Mouse (Mus musculus): ENCODE measurements around the gene Cit. TPM values are rescaled to one million over a fixed set of nuclear protein-coding genes. Genes with fewer than 3 reads are reported as not detected.

Gene Cit
- polyA plus RNA-seq, 2 experiments = 11.7 to 19.0 TPM

DNA sequence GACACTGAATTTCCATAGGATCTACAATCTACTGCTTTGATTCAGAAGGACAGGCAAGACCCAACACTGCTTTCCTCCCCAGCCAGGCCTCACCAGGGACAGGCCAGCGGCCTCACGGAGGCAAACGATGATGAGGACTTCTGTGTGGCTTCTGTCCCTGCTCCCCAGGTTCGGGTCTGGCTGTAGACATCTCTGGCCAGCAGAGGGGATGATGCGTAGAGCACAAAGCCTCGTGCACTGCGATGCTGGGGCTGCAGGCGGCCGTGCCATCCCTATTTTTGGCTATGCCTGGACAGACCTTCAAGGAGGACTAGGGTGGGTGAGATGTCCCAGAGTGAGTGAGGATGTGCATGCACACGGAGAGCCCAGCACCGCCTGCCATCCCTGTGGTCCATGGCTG lies 169.2 kb downstream of the Cit start:
- H3K9me3 ChIP-seq (ENCODE audit: control insufficient read depth, low read length) = no peaks in the 10 kb centered on the region
- H3K4me2 ChIP-seq (replicated peaks; ENCODE audit: low read depth, low read length, severe bottlenecking) = no peak overlapping the region
- H3K4me3 ChIP-seq (replicated peaks; ENCODE audit: low read length) = no peak overlapping the region
- no peak for ATAC-seq (ENCODE audit: low FRiP score, low read depth)
- H3K9ac ChIP-seq (ENCODE audit: low read depth, low read length, severe bottlenecking) = no peak overlapping the region
- H3K27me3 ChIP-seq (ENCODE audit: control insufficient read depth, insufficient read depth, low read length) = no peaks in the 10 kb centered on the region
- TF ChIP-seq POLR2A (IDR thresholded peaks at IDR 0.05; ENCODE audit: borderline replicate concordance, extremely low read depth, insufficient read depth, insufficient read length) = no peak
- no peak overlapping the region for H3K27ac ChIP-seq (replicated peaks; ENCODE audit: low read depth, low read length)
- DNase-seq (ENCODE audit: low spot score) = no peak
- 93% methylated on average over 11 of the region's 11 CpGs for WGBS
- H3K36me3 ChIP-seq (ENCODE audit: control insufficient read depth, insufficient read depth, low read length) = peaks cover 65% of the 10 kb centered on the region
- H3K4me1 ChIP-seq (ENCODE audit: control insufficient read depth, insufficient read depth, low read length) = no peaks in the 10 kb centered on the region

DNA sequence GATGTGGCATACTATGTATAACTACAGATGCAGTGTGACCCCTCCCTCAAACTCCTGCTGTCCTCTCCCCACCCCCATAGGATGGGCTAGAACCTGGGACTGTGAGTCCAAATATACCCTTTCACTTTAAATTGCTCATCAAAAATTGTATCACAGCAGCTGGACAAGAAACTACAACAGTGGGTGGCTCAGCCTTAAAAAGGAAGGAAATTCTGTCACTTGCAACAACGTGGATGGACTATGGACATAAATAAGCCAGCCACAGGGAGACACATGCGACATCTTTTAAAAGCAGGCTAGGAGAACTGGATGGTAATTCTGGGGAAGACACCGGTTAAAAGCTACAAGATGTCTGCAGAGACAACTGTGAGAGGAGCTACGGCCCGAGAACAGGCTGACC lies 171.5 kb downstream of the Cit start:
- Histone ChIP-seq H3K4me3 (replicated peaks; ENCODE audit: low read length) (no peak overlapping the region), H3K27me3 (ENCODE audit: control insufficient read depth, insufficient read depth, low read length) (no peaks in the 10 kb centered on the region), H3K4me1 (ENCODE audit: control insufficient read depth, insufficient read depth, low read length) (no peaks in the 10 kb centered on the region), H3K4me2 (replicated peaks; ENCODE audit: low read depth, low read length, severe bottlenecking) (no peak overlapping the region), H3K9me3 (ENCODE audit: control insufficient read depth, low read length) (no peaks in the 10 kb centered on the region), H3K27ac (replicated peaks; ENCODE audit: low read depth, low read length) (no peak overlapping the region), H3K9ac (ENCODE audit: low read depth, low read length, severe bottlenecking) (no peak overlapping the region), H3K36me3 (ENCODE audit: control insufficient read depth, insufficient read depth, low read length) (peaks cover 87% of the 10 kb centered on the region)
- ATAC-seq (ENCODE audit: low FRiP score, low read depth) = no peak
- no peak for DNase-seq (ENCODE audit: low spot score)
- WGBS = 94% methylated on average over 5 of the region's 5 CpGs
- no peak for TF ChIP-seq POLR2A (IDR thresholded peaks at IDR 0.05; ENCODE audit: borderline replicate concordance, extremely low read depth, insufficient read depth, insufficient read length)

DNA sequence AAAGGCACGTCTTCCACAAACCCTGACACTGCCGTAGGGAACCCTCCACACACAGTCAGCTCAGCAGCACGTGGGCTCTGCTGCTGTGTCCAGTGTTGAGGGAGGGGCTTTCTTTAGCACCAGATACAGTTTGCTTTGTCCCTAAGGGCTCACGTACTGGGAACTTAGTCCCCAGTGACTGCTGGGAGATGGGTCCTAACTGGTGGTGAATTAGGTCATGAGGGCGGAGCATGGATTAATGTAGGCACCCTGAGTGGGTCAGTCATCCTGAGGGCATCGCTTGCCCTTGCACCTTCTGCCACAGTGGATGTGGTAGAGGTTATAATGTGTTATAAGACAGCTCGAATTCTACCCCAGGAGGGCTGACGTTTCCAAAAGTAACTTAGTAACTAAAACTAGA lies 172.3 kb downstream of the Cit start:
- Histone ChIP-seq H3K27me3 (ENCODE audit: control insufficient read depth, insufficient read depth, low read length) (no peaks in the 10 kb centered on the region), H3K9me3 (ENCODE audit: control insufficient read depth, low read length) (no peaks in the 10 kb centered on the region), H3K4me2 (replicated peaks; ENCODE audit: low read depth, low read length, severe bottlenecking) (no peak overlapping the region), H3K36me3 (ENCODE audit: control insufficient read depth, insufficient read depth, low read length) (peaks cover 87% of the 10 kb centered on the region), H3K9ac (ENCODE audit: low read depth, low read length, severe bottlenecking) (no peak overlapping the region), H3K4me3 (replicated peaks; ENCODE audit: low read length) (no peak overlapping the region), H3K4me1 (ENCODE audit: control insufficient read depth, insufficient read depth, low read length) (no peaks in the 10 kb centered on the region), H3K27ac (replicated peaks; ENCODE audit: low read depth, low read length) (no peak overlapping the region)
- 89% methylated on average over 8 of the region's 8 CpGs for WGBS
- TF ChIP-seq POLR2A (IDR thresholded peaks at IDR 0.05; ENCODE audit: borderline replicate concordance, extremely low read depth, insufficient read depth, insufficient read length) = no peak
- ATAC-seq (ENCODE audit: low FRiP score, low read depth) (no peak), DNase-seq (ENCODE audit: low spot score) (no peak)

DNA sequence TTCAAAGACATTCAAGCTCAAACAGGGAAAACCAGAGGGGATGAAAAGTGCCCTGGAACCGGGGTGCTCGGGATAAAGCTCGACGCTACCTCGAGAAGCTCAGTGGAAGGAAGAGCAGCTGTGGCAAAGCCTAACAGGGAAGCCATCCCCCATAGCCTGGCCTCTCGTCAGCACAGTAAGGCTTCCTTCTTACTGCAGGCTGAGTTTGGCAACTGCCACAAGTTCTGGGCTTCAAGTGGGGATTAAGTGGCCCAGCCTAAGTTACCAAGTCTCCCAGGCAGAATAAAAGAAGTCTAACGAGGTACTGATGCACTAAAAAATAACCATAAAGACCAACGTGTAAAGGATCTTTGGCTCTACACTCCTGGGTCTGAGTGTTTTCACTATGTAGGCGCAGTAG lies 173.1 kb downstream of the Cit start:
- H3K4me2 ChIP-seq (replicated peaks; ENCODE audit: low read depth, low read length, severe bottlenecking) = no peak overlapping the region
- no peak overlapping the region for H3K4me3 ChIP-seq (replicated peaks; ENCODE audit: low read length)
- no peak overlapping the region for H3K9ac ChIP-seq (ENCODE audit: low read depth, low read length, severe bottlenecking)
- no peak for TF ChIP-seq POLR2A (IDR thresholded peaks at IDR 0.05; ENCODE audit: borderline replicate concordance, extremely low read depth, insufficient read depth, insufficient read length)
- ATAC-seq (ENCODE audit: low FRiP score, low read depth) (no peak), DNase-seq (ENCODE audit: low spot score) (no peak)
- WGBS = 84% methylated on average over 9 of the region's 9 CpGs
- H3K36me3 ChIP-seq (ENCODE audit: control insufficient read depth, insufficient read depth, low read length) = peaks cover 83% of the 10 kb centered on the region
- H3K27me3 ChIP-seq (ENCODE audit: control insufficient read depth, insufficient read depth, low read length) = no peaks in the 10 kb centered on the region
- peaks cover 6% of the 10 kb centered on the region; the same call in 1 of the 2 replicates for H3K4me1 ChIP-seq (ENCODE audit: control insufficient read depth, insufficient read depth, low read length)
- H3K9me3 ChIP-seq (ENCODE audit: control insufficient read depth, low read length) = no peaks in the 10 kb centered on the region
- H3K27ac ChIP-seq (replicated peaks; ENCODE audit: low read depth, low read length) = no peak overlapping the region

DNA sequence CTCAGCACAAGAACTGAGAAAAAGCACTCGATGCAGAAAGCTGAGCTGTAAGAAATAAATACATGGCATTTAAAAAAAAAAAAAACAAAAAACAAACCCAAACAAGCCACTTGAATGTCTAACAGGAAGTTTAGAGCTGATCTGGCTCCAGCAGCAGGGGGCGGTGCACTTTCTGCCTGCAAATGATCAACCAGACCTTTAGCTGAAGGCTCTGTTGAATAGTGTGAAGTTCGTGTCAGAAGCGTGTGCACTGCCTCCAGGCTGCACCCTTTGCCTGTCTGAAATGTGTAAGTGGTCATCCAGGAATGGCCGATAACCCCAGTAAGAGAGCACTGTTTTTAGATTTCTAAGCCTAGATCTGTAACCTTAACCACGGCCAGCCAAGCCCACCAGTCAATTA lies 173.7 kb downstream of the Cit start:
- TF ChIP-seq POLR2A (IDR thresholded peaks at IDR 0.05; ENCODE audit: borderline replicate concordance, extremely low read depth, insufficient read depth, insufficient read length) = no peak
- H3K4me3 ChIP-seq (replicated peaks; ENCODE audit: low read length) = no peak overlapping the region
- peaks cover 77% of the 10 kb centered on the region for H3K36me3 ChIP-seq (ENCODE audit: control insufficient read depth, insufficient read depth, low read length)
- H3K27ac ChIP-seq (replicated peaks; ENCODE audit: low read depth, low read length) = no peak overlapping the region
- H3K9ac ChIP-seq (ENCODE audit: low read depth, low read length, severe bottlenecking) = no peak overlapping the region
- no peaks in the 10 kb centered on the region for H3K27me3 ChIP-seq (ENCODE audit: control insufficient read depth, insufficient read depth, low read length)
- peaks cover 8% of the 10 kb centered on the region; the same call in 1 of the 2 replicates for H3K4me1 ChIP-seq (ENCODE audit: control insufficient read depth, insufficient read depth, low read length)
- ATAC-seq (ENCODE audit: low FRiP score, low read depth) (no peak), DNase-seq (ENCODE audit: low spot score) (no peak)
- H3K4me2 ChIP-seq (replicated peaks; ENCODE audit: low read depth, low read length, severe bottlenecking) = no peak overlapping the region
- H3K9me3 ChIP-seq (ENCODE audit: control insufficient read depth, low read length) = no peaks in the 10 kb centered on the region
- WGBS = 75% methylated on average over 6 of the region's 6 CpGs

DNA sequence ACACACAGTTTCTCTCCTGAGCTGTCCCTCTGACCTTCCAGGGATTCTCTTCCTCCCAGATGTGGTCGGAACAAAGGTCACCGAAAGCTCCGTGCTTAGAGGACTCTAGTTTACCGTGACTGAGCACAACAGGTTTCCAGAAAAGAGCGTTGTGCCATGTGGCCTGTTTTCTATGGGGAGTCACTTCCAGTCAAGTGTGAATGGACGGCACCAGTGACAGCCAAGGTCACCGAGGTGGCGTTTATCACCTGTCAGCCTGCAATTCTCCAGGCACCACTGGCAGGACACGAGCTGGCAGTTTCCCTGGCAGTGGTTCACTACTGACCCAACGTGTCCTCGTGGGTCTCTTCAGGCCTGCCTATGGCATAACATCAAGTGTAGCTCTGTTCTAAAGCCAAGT lies 174.3 kb downstream of the Cit start:
- Histone ChIP-seq H3K4me2 (replicated peaks; ENCODE audit: low read depth, low read length, severe bottlenecking) (no peak overlapping the region), H3K4me3 (replicated peaks; ENCODE audit: low read length) (no peak overlapping the region), H3K9ac (ENCODE audit: low read depth, low read length, severe bottlenecking) (no peak overlapping the region), H3K9me3 (ENCODE audit: control insufficient read depth, low read length) (no peaks in the 10 kb centered on the region), H3K27me3 (ENCODE audit: control insufficient read depth, insufficient read depth, low read length) (no peaks in the 10 kb centered on the region), H3K36me3 (ENCODE audit: control insufficient read depth, insufficient read depth, low read length) (peaks cover 71% of the 10 kb centered on the region), H3K27ac (replicated peaks; ENCODE audit: low read depth, low read length) (no peak overlapping the region), H3K4me1 (ENCODE audit: control insufficient read depth, insufficient read depth, low read length) (peaks cover 8% of the 10 kb centered on the region; the same call in 1 of the 2 replicates)
- 67% methylated on average over 11 of the region's 11 CpGs for WGBS
- DNase-seq (ENCODE audit: low spot score) = no peak
- no peak for ATAC-seq (ENCODE audit: low FRiP score, low read depth)
- TF ChIP-seq POLR2A (IDR thresholded peaks at IDR 0.05; ENCODE audit: borderline replicate concordance, extremely low read depth, insufficient read depth, insufficient read length) = no peak
